Mouse (Mus musculus) lung, postnatal 10 days (tissue): ENCODE results near the gene Rab21.
A peak's percentile ranks its signal among the peaks of the same experiment; 100 is the strongest.

Experiments used
- DNase-seq: peaks from one replicate; pipeline ENCODE4 v3.0.0; 2021

The Rab21 gene

GRCm38 (mm10) chr10:115270612-115271390 lies 44.6 kb downstream of the Rab21 start:
- DNase-seq, result no peak

GRCm38 (mm10) chr10:115262926-115263562 lies 52.4 kb downstream of the Rab21 start:
- no peak for DNase-seq

- no peak for DNase-seq
Measured at GRCm38 (mm10) chr10:115262261-115262660, 53.1 kb downstream of the Rab21 start.

- DNase-seq, result no peak
Measured at GRCm38 (mm10) chr10:115261428-115261827, 54.0 kb downstream of the Rab21 start.

- DNase-seq, result no peak
Measured at GRCm38 (mm10) chr10:115256162-115256561, 59.2 kb downstream of the Rab21 start.

GRCm38 (mm10) chr10:115253521-115253920 lies 61.9 kb downstream of the Rab21 start:
- no peak for DNase-seq

- DNase-seq, result peak; percentile 45
Measured at GRCm38 (mm10) chr10:115252321-115252757, 63.1 kb downstream of the Rab21 start.

GRCm38 (mm10) chr10:115251088-115251934 lies 64.1 kb downstream of the Rab21 start, which contains the start of gene Tbc1d15:
Tbc1d15 (minus strand) TSS chr10:115251467.
- DNase-seq, result peak; percentile 98

GRCm38 (mm10) chr10:115250235-115251087 lies 64.9 kb downstream of the Rab21 start:
- DNase-seq, result no peak

- DNase-seq, result no peak
Measured at GRCm38 (mm10) chr10:115248041-115248440, 67.4 kb downstream of the Rab21 start.

GRCm38 (mm10) chr10:115245488-115245887 lies 69.9 kb downstream of the Rab21 start:
- no peak for DNase-seq

GRCm38 (mm10) chr10:115241082-115241595 lies 74.3 kb downstream of the Rab21 start:
- peak; percentile 14 for DNase-seq

GRCm38 (mm10) chr10:115237931-115238330 lies 77.5 kb downstream of the Rab21 start:
- no peak for DNase-seq
